Mouse (Mus musculus): ENCODE measurements at regions not wholly inside any gene's neighbourhood (a gene's known extent, or its start where the extent isn't known, plus 50 kb on each side); places are given as distances from the start of the nearest gene placed in this dataset.
A peak's percentile ranks its signal among the peaks of the same experiment; 100 is the strongest.

DNA sequence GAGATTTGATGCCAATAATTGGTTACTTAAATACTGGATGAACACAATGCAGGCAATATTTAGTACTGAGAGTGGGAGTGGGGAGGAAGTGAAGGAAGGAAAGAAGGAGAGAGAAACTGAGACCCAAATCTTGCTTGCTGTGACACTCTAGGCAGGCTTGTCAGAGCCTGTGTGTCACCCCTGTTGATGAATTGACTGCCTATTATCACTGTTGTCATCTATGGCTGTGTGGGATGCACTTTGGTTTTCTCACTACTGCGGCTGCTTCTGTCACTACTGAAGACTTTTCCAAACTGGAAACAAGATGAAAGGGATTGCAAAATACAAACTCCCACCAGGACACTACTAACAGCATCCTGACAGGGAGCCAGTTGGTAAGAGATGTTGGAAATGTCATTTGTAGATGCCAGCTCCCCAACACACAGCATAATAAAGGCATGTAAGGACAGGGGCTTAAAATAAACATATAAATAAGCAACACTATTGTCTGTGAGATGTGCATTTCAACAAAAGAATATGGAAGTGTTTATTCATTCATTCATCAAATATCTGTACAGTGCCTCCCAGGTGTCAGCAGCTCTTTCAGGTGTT lies 207.0 kb upstream of the Ufl1 start:
- no peak overlapping the region for H3K4me2 ChIP-seq (ENCODE audit: low read length)
- H3K9ac ChIP-seq (ENCODE audit: low read depth, low read length): no peak overlapping the region
- no peaks in the 10 kb centered on the region for H3K4me1 ChIP-seq (replicated peaks; ENCODE audit: insufficient read depth, low read length)
- no peaks in the 10 kb centered on the region for H3K36me3 ChIP-seq (ENCODE audit: insufficient read depth, low read length)
- no peak overlapping the region for H3K4me3 ChIP-seq (replicated peaks; ENCODE audit: low read depth, low read length)
- WGBS: 77% methylated on average over 1 of the region's 1 CpGs
- no peak for TF ChIP-seq CTCF (IDR thresholded peaks at IDR 0.05; ENCODE audit: low read depth)
- H3K27ac ChIP-seq: no peak overlapping the region
- no peaks in the 10 kb centered on the region for H3K27me3 ChIP-seq (ENCODE audit: insufficient read depth, low read length)
- ATAC-seq (replicated peaks; ENCODE audit: low FRiP score, low read depth) (no peak), DNase-seq (ENCODE audit: low spot score) (no peak)
- no peaks in the 10 kb centered on the region for H3K9me3 ChIP-seq (replicated peaks; ENCODE audit: low read length)

- TF ChIP-seq CTCF (IDR thresholded peaks at IDR 0.05; ENCODE audit: low read depth): no peak
- no peaks in the 10 kb centered on the region for H3K36me3 ChIP-seq (ENCODE audit: insufficient read depth, low read length)
- H3K9ac ChIP-seq (ENCODE audit: low read depth, low read length): no peak overlapping the region
- WGBS: 30% methylated on average over 1 of the region's 1 CpGs
- no peak for DNase-seq (ENCODE audit: low spot score)
- no peaks in the 10 kb centered on the region for H3K27me3 ChIP-seq (ENCODE audit: insufficient read depth, low read length)
- no peak overlapping the region for H3K4me2 ChIP-seq (ENCODE audit: low read length)
- H3K9me3 ChIP-seq (replicated peaks; ENCODE audit: low read length): no peaks in the 10 kb centered on the region
- no peak for ATAC-seq (replicated peaks; ENCODE audit: low FRiP score, low read depth)
- no peak overlapping the region for H3K27ac ChIP-seq
- no peak overlapping the region for H3K4me3 ChIP-seq (replicated peaks; ENCODE audit: low read depth, low read length)
- no peaks in the 10 kb centered on the region for H3K4me1 ChIP-seq (replicated peaks; ENCODE audit: insufficient read depth, low read length)
Measured at GRCm38 (mm10) chr4:25483621-25483933, 202.0 kb upstream of the Ufl1 start.

DNA sequence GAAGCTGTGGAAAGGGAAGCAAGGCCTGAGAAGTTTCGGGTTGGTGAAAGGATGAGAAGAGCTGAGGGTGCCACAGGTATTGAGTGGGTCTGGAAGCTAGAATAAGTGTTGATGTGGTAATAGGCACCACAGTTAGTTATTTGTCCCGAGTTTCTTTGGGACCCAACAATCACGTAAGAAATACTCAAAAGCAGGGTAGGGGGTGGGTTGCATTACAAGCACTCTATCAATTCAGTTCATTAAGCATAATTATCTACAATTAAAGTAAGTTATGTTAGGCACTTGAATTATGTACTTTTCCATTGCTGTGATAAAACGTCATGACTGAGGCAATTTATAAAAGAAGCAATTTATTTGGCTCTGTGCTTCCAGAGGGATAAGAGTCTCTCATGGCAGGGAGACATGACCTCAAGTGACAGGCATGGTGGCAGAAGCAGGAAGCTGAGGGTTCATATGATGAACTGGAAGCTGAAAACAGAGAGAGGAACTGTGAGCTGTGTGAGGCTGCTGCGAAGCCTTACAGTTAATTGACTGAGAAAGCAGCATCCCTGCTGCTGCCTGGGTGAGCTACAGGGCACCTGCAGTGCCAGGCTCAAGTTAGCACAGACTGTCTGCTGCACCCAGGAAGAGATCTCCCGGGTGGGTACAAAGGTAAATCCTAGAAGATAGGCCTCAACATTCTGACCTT lies 201.5 kb upstream of the Ufl1 start:
- Histone ChIP-seq H3K27me3 (ENCODE audit: insufficient read depth, low read length) (no peaks in the 10 kb centered on the region), H3K36me3 (ENCODE audit: insufficient read depth, low read length) (no peaks in the 10 kb centered on the region), H3K9me3 (replicated peaks; ENCODE audit: low read length) (no peaks in the 10 kb centered on the region), H3K27ac (no peak overlapping the region), H3K4me3 (replicated peaks; ENCODE audit: low read depth, low read length) (no peak overlapping the region), H3K9ac (ENCODE audit: low read depth, low read length) (no peak overlapping the region), H3K4me2 (ENCODE audit: low read length) (no peak overlapping the region), H3K4me1 (replicated peaks; ENCODE audit: insufficient read depth, low read length) (no peaks in the 10 kb centered on the region)
- ATAC-seq (replicated peaks; ENCODE audit: low FRiP score, low read depth) (no peak), DNase-seq (ENCODE audit: low spot score) (no peak)
- no peak for TF ChIP-seq CTCF (IDR thresholded peaks at IDR 0.05; ENCODE audit: low read depth)
- WGBS: 39% methylated on average over 6 of the region's 6 CpGs

- no peak overlapping the region for H3K9ac ChIP-seq (ENCODE audit: low read depth, low read length)
- ATAC-seq (replicated peaks; ENCODE audit: low FRiP score, low read depth): no peak
- no peaks in the 10 kb centered on the region for H3K4me1 ChIP-seq (replicated peaks; ENCODE audit: insufficient read depth, low read length)
- H3K27me3 ChIP-seq (ENCODE audit: insufficient read depth, low read length): no peaks in the 10 kb centered on the region
- H3K27ac ChIP-seq: no peak overlapping the region
- no peaks in the 10 kb centered on the region for H3K9me3 ChIP-seq (replicated peaks; ENCODE audit: low read length)
- DNase-seq (ENCODE audit: low spot score): no peak
- H3K36me3 ChIP-seq (ENCODE audit: insufficient read depth, low read length): no peaks in the 10 kb centered on the region
- TF ChIP-seq CTCF (IDR thresholded peaks at IDR 0.05; ENCODE audit: low read depth): no peak
- no peak overlapping the region for H3K4me2 ChIP-seq (ENCODE audit: low read length)
- H3K4me3 ChIP-seq (replicated peaks; ENCODE audit: low read depth, low read length): no peak overlapping the region
Measured at GRCm38 (mm10) chr4:25473026-25473425, 191.4 kb upstream of the Ufl1 start.

GRCm38 (mm10) chr4:25466490-25466889 lies 184.9 kb upstream of the Ufl1 start:
- DNase-seq (ENCODE audit: low spot score): no peak
- H3K4me1 ChIP-seq (replicated peaks; ENCODE audit: insufficient read depth, low read length): no peaks in the 10 kb centered on the region
- no peak overlapping the region for H3K9ac ChIP-seq (ENCODE audit: low read depth, low read length)
- H3K27me3 ChIP-seq (ENCODE audit: insufficient read depth, low read length): no peaks in the 10 kb centered on the region
- no peak overlapping the region for H3K27ac ChIP-seq
- H3K9me3 ChIP-seq (replicated peaks; ENCODE audit: low read length): no peaks in the 10 kb centered on the region
- H3K36me3 ChIP-seq (ENCODE audit: insufficient read depth, low read length): no peaks in the 10 kb centered on the region
- H3K4me3 ChIP-seq (replicated peaks; ENCODE audit: low read depth, low read length): no peak overlapping the region
- no peak overlapping the region for H3K4me2 ChIP-seq (ENCODE audit: low read length)
- no peak for TF ChIP-seq CTCF (IDR thresholded peaks at IDR 0.05; ENCODE audit: low read depth)
- no peak for ATAC-seq (replicated peaks; ENCODE audit: low FRiP score, low read depth)
- 82% methylated on average over 3 of the region's 3 CpGs for WGBS

DNA sequence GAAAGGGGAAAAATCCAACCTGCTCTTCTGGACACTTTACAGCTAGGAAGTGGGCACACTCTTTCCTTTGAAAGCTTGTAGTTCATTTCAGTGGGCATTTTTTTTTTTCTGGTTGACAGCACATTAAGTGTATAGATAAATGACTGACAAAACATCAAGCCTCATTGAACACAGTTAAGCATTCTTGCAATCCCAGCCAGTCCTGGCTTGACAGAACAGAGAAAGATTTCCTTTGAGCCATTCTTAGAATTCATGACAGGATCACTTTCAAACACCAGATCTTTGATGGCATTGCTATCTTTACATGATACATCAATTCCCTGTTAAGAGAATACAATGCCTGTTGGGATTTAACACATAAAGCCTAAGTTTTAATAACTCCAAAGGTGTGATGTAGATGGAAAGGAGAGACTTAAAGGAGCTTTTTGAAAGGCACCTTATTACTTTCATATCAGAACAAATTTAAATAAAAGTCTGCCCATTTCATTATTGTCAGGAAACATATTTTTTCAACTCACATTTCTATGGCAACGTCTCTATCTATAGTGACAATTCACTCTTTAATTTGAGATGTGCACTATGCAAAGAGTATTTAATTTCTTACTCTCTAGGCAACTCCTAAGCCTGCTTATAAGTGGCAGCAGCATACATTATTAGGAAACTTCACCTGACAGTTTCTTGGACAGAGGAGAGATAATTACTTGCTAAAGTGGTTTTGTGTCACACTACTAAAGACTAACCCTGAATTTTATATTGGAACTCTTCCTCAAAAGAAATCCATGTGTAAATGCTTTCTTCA lies 183.4 kb upstream of the Ufl1 start:
- DNase-seq (ENCODE audit: low spot score): peak; percentile 42
- Histone ChIP-seq H3K4me3 (replicated peaks; ENCODE audit: low read depth, low read length) (no peak overlapping the region), H3K4me2 (ENCODE audit: low read length) (no peak overlapping the region), H3K4me1 (replicated peaks; ENCODE audit: insufficient read depth, low read length) (no peaks in the 10 kb centered on the region), H3K9me3 (replicated peaks; ENCODE audit: low read length) (no peaks in the 10 kb centered on the region), H3K27ac (no peak overlapping the region), H3K36me3 (ENCODE audit: insufficient read depth, low read length) (no peaks in the 10 kb centered on the region), H3K9ac (ENCODE audit: low read depth, low read length) (no peak overlapping the region), H3K27me3 (ENCODE audit: insufficient read depth, low read length) (no peaks in the 10 kb centered on the region)
- TF ChIP-seq CTCF (IDR thresholded peaks at IDR 0.05; ENCODE audit: low read depth): no peak
- ATAC-seq (replicated peaks; ENCODE audit: low FRiP score, low read depth): no peak
- 43% methylated on average over 1 of the region's 1 CpGs for WGBS

Data from kidney, postnatal 0 days (tissue).